Comparison of ENCODE assay signal across 8 mouse cellular contexts in genomic region chr7:24399256-24400081, GRCm38 (mm10). TPM values are rescaled to one million over a fixed set of nuclear protein-coding genes. Genes with fewer than 3 reads are reported as not detected.
DNase-seq lines count a peak whose midpoint lies in the region; ATAC-seq and TF ChIP-seq lines count a peak whose summit lies in the region.

TSS of gene Smg9 (plus strand) at chr7:24399619.

- peak within 1 kb of the TSS; percentile 53 for H3K4me3 ChIP-seq in lung, postnatal 0 days (ENCODE audit: low read depth, low read length)

- no peaks in the 10 kb centered on the region for H3K36me3 ChIP-seq in lung, postnatal 0 days (ENCODE audit: insufficient read depth, low read length)

- ATAC-seq in hematopoietic stem cell, adult 5-6 weeks (replicated peaks in 1 of 2; ENCODE audit: insufficient read depth in 1 of 2, low FRiP score in 2 of 2, low TSS enrichment in 1 of 2, low read depth in 1 of 2, poor library complexity in 2 of 2, severe bottlenecking in 2 of 2), result peak; percentile 81
- ATAC-seq in lung, postnatal 0 days, result peak; percentile 97

- TF ChIP-seq CTCF in lung, postnatal 0 days (IDR thresholded peaks at IDR 0.05), result no peak

- H3K9ac ChIP-seq in lung, postnatal 0 days (replicated peaks; ENCODE audit: low read depth), result peak within 1 kb of the TSS; percentile 62

- H3K27ac ChIP-seq in lung, postnatal 0 days (ENCODE audit: low read length), result peak within 1 kb of the TSS; percentile 96

- DNase-seq in MEL-GATA-1-ER (ENCODE audit: extremely low read depth, low read depth), result peak; percentile 95
- peak; percentile 96 for DNase-seq in cerebellum, adult 8-10 months
- DNase-seq in forelimb bud, embryonic 11.5 days (ENCODE audit: low read depth, low spot score), result peak; percentile 99
- peak; percentile 98 for DNase-seq in layer of hippocampus, adult 9-11 months
- DNase-seq in lung, postnatal 0 days (ENCODE audit: low spot score), result peak; percentile 99
- peak; percentile 94 for DNase-seq in ovary, postnatal 14 days (ENCODE audit: low spot score)
- DNase-seq in thymus, postnatal 14 days, result peak; percentile 98

- 3% methylated on average over 66 of the region's 66 CpGs for WGBS in lung, postnatal 0 days

- TF ChIP-seq EP300 in lung, postnatal 0 days (IDR thresholded peaks at IDR 0.05), result 0 out of 2 replicates have a peak, but pooled peaks have one; percentile 29

- peak within 1 kb of the TSS; percentile 54 for H3K4me2 ChIP-seq in lung, postnatal 0 days (replicated peaks; ENCODE audit: low read depth, low read length)

- H3K9me3 ChIP-seq in lung, postnatal 0 days (ENCODE audit: low read length), result no peaks in the 10 kb centered on the region

- H3K4me1 ChIP-seq in lung, postnatal 0 days (ENCODE audit: insufficient read depth, low read depth, low read length), result no peaks in the 10 kb centered on the region

- H3K27me3 ChIP-seq in lung, postnatal 0 days (replicated peaks; ENCODE audit: insufficient read depth, low read length), result no peaks in the 10 kb centered on the region

RNA-seq across cellular contexts. Expression of gene Smg9, which starts in this region (rescaled TPM):
- 15.6 and 21.3 TPM in 2 replicates for total RNA-seq in hematopoietic stem cell, adult 5-6 weeks (2017)
- 15.2 and 16.4 TPM in 2 replicates for polyA plus RNA-seq in lung, postnatal 0 days (2015; fragmentation: Nextera tagmentation; extraction: Ambion mirVana)

Comparison
In these comparisons a context has a peak if more than half of its experiments do, and no peak if none do; other contexts are left out.
1. Peak in every context shown above with its lines: DNase-seq, ATAC-seq, H3K4me3 ChIP-seq and H3K27ac ChIP-seq.